Mouse (Mus musculus) spleen, embryonic (tissue): ENCODE measurements around the gene 2510009E07Rik.
"Not testable (repeated sequence)": the region's sequence is repeated elsewhere in the genome, so short reads cannot be mapped to it uniquely, and the experiment has no call there.

ENCODE experiments used
- CTCF ChIA-PET: fragments of 350-600 bp; sonication (Branson Sonifier 250); formaldehyde crosslinking; loops from one replicate; lab custom pipeline; 2022; lab: Charles Lee

2510009E07Rik gene

DNA sequence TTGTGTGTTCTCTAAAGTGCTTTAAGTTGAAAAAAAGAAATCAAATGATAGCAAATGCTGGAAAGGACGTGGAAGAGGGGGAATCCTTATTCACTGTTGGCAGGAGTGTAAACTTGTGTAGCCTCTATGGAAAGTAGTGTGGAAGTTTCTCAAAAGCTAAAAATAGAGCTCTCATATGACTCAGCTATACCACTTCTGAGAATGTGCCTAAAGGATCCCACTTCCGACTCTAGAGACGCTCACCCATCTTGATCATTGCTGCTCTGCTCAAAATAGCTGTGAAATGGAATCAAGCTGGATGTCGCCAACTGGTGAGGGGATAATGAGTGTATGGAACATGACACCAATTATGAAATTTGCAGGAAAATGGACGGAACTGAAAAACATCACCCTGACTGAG is 7.1 kb downstream of the 2510009E07Rik start:
- CTCF ChIA-PET = no interaction called here

DNA sequence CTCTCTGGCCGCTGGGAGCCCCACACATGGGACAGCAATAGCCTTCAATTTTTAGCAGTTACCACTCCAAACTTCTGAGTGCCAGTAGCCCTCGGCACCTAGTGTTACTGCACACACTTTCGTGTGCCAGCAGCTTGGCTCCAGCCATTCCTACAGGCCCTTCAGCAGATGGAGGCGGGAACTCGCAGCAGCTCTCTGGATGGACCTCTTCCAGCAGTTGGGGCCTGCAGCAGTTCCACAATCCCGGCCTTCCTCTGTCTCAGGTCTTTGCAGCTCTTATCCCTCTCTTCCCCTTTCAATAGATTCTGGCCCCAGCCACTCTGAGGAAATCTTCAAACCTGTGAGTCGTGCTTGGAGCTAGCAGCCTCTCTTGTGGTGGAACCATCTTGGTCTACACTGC is 17.7 kb downstream of the 2510009E07Rik start:
- CTCF ChIA-PET = no interaction called here

DNA sequence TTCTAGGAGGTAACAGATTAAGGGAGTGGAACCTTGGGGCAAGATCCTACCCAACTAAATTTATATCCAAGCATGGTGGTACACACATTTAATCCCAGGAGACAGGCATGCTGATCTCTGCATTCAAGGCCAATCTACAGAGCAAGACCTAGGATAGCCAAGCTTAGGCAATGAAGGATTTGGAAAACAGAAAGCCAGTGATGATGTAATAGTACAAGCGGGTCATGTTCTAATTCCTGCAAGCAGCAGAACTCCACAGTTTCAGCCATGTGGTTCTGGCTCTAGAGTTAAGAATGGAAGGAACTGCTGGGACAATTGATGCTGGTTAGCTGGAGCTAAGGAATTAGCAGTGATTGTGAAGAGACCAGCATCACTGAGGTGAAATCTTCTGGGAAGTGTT is 20.8 kb downstream of the 2510009E07Rik start:
- CTCF ChIA-PET = not testable (repeated sequence)

DNA sequence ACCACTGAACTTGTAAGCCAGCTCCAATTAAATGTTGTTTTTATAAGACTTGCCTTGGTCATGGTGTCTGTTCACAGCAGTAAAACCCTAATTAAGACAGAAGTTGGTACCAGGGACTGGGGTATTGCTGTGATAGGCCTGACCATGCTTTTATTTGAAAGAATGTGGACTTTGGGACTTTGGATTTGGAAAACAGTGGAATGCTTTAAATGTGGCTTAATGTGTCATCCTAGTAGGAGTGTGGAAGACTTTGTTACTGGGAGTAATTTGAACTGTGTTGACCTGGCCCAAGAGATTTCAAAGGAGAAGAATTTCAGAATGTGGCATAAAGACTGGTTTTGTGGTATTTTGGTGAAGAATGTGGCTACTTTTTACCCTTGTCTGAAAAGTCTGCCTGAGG is 21.4 kb downstream of the 2510009E07Rik start:
- CTCF ChIA-PET = not testable (repeated sequence)

DNA sequence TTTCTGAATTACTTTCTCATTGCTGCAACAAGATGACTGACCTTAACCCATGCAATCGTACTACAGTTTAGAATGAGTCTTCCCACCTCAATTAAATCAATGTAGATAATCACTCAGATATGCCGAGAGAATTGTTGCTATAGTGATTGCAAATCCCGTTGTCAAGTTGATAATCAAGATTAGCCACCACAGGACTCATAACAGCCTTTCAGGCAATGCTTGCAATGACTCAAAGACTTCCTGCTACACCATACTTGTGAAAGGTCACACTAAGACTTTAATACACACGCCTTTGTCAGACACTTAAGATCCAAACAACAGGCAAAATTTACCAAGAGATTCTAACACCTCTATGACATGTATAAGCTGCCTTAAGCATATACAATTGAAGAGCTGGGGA is 22.6 kb downstream of the 2510009E07Rik start:
- CTCF ChIA-PET = no interaction called here

DNA sequence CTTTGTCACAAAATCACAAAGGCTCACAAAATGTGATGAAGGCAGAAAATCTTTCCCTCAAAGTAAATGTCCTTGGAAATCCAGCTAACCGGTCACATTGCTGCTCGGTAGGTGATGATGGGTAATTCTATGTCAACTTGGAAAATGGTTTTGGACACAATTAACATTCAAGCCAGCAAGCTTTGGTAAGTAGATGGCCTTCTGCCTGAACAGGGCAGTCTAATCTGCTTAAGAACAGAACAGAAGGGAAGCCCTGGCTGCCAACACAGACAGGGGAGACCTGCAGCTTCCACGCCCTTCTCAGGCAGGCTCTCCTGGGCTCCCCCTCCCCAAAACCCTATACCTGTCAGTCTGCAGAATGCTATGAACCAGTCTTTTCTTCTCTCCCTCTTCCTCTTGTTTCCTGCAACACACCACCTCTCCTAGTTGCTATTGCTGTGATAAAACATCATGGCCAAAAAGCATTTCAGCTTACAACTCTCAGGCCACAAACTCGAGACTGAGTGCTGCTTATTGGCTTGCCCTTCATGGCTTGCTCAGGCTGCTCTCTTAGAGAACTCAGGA is 29.0 kb downstream of the 2510009E07Rik start:
- CTCF ChIA-PET = no interaction called here

DNA sequence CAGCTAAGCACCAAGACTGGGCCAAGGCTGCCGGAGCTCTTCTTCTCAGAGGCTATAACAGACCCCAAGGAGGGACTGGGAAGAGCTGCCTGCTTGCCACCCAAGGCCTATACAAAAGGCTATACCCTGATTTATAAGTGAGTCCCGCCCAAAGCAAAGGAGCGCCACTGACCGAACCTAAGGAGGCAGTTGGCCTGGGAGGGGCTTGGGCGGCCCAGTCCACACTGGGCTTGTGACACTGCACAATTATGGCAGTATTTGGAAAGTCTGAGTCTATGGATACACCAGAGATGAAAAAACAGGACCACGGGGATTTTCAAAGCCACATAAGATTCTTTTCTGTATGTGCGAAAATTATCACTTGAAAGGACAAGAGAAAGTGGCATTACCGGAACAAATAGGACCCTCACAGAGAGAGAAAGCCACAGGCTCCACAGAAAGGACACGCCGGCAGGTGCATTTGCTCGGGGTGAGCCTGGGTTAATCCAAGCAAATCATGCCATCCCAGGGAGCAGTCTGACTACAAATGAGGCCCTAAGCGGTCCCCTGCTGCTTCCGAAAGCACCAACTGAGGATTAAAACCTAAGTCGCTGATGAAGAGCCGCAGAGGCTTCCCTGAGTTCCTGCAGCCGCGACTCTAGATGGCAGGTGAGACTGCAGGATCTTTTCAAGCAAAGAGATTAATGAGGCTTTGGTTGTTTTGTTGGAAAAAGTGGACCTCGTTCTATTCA is 29.7 kb downstream of the 2510009E07Rik start:
- CTCF ChIA-PET = no interaction called here

DNA sequence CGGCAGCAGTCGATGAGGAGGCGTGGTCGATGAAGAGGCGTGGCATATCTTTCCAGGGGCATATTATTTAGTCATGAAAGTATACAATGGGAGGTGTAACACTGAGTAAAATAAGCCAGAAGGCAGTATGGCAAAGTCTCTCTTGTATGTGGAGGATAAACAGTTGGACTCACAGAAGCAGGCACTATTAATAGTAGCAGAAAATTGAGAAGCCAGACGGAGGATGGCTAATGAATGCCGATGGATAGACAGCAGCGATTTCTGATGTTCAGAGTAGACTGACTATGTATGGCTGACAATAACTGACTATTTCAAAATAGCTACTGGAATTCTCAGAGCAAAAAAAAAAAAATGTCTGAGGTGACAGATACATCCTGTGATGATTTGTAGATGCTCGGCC is 38.5 kb downstream of the 2510009E07Rik start:
- CTCF ChIA-PET = interaction anchor here (0.6 kb wide), 1 partner anchor 42 kb away, joined by 3 read pairs; no protein-coding TSS in a partner anchor

DNA sequence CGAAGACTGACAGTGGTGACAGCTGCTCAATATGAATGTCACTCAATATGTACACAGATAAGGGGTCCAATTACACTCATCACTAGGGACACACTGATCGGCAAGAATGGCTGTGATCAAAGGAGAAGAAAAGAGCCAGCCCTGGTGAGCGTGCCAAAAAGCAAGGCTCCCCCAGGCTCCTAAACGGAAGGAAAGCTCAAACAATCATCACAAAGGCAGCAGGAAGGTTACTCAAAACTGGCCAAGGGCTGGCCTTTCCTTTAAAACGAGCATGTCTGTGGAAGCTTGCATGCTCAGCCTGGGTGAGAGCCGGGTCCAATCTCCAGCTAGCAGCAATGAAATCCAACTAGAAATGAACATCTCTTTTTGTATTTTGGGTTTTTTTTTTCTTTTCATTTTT is 39.2 kb downstream of the 2510009E07Rik start:
- CTCF ChIA-PET = interaction anchor here (0.6 kb wide), 1 partner anchor 43 kb away, joined by 3 read pairs; no protein-coding TSS in a partner anchor

DNA sequence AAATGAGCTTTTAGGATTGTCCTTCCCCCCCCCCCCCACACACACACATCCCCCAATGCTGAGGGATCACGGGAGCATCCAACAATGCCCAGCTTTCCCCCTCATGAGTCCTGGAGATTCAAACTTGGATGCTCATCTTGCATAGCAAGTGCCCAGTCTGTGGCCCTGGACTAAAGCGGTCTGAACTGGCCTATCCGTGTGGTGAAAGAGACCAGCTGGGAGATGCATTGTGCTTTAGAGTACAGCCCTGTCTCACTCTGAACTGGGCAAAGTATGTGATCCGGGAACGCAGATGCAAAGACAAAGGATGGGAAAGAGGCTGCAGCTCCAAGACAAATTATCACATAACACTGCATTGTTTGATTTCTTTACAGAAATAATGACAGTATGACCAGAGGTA is 40.1 kb downstream of the 2510009E07Rik start:
- CTCF ChIA-PET = no interaction called here

DNA sequence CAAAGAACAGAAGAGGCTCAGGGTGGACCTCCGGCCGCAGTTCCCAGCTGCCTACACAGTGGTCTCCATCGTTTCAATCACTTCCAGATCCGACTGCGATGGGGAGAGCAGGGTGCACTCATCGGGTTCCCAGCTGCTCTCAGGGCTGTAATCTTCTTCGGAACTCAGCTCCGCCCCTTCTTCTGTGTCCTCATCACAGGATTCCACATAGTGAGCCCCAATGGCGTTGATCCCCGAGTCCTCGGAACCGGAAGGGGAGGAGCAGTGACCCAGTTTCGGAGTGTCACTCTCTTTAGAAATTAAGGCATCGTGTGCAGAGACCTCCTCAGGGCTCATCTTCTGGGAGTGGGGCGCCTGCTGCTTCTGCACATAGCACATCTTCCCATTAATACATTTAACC is 41.3 kb downstream of the 2510009E07Rik start:
- CTCF ChIA-PET = no interaction called here

DNA sequence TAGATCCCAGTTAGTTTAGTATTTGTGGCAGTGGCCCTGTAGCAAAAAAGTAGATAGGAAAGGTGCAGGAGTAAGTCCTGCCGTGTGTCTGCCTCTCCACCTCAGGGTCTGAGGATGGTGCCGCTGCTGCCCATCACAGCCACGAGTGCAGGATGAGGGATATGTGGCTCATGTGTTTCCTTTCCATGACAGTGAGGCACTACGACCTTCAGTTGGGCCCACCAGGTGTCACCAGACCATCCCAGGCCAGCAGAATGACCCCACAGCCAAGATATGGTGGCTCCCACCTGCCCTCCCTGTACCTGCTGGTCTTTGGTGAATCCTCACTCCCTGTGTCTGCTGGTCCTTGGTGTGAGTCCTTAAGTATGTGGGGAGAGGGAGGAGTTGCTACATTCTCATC is 43.3 kb downstream of the 2510009E07Rik start:
- CTCF ChIA-PET = no interaction called here

DNA sequence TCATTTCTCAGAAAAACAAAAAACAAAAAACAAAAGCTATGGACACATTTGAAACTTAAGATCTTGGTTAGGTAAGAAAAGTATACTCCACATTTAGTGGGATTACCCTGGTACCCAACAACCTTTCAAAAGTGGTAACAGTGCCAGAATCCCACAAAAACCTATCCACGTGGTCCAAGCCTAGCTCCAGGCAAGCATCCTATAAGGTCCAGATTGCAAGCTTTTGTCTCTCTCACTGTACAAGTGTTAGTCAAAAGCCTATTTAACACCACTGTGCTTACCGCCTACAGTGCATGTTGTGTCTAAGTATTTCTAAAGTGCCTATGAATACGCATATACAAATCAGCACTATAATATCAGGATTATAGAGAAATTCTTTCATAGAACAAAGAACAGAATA is 44.2 kb downstream of the 2510009E07Rik start:
- CTCF ChIA-PET = interaction anchor here (0.6 to 0.7 kb wide), 2 partner anchors 16 to 164 kb away, joined by 3 to 5 read pairs; no protein-coding TSS in a partner anchor

DNA sequence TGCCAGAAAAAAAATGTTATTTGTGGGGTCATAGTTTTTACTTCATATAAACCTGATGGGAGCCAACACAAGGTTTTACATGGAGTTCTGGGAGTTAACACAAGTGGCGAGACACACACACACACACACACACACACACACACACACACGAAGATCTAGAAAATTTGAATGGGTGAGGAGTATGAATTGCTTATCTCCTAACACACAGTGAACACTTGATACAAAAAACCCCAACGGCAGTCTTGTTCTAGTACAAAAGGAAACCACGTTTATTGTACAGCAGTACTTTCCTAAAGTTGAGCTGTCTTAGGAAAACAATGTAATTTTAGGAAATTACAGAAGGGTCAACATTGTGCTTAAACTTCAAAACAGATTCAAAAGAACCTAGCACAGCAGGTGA is 45.7 kb downstream of the 2510009E07Rik start:
- CTCF ChIA-PET = no interaction called here

DNA sequence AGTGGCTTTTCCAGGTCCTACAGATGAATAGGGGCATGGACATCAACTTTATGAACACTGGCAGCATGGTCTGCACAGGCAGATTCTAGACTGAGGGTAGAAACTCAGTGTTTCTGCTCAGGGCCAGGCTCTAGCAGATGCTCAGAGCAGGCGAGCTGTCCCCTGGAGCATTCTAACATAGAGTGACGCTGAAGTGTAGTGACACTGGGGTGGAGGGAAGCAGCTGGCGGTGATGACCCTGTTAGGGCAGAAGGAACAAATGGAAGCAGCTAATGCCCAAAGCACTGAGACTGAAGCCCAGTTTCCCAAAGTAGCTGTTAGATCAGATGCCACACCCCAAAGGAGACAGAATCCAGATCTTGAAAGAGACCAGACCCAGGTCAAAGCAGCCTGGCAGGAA is 48.0 kb downstream of the 2510009E07Rik start:
- CTCF ChIA-PET = no interaction called here

DNA sequence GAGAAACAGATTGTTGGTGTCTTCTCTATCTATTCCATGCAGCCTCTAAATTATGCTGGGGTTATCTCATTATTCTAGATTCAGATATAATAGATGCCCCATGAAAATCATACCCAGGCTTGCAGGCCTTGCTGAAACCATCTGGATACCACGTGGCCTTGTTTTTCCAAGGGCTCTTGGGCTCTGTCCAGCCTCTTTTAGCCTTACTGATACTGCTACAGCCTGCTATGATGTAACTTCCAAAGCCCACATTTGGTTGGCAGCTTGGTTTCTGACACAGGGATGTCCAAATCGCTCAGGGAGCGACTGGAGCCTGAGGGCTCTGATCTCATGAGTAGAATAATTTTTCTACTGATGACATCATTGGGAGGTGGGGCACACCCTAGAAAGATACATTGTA is 48.5 kb downstream of the 2510009E07Rik start:
- CTCF ChIA-PET = no interaction called here

DNA sequence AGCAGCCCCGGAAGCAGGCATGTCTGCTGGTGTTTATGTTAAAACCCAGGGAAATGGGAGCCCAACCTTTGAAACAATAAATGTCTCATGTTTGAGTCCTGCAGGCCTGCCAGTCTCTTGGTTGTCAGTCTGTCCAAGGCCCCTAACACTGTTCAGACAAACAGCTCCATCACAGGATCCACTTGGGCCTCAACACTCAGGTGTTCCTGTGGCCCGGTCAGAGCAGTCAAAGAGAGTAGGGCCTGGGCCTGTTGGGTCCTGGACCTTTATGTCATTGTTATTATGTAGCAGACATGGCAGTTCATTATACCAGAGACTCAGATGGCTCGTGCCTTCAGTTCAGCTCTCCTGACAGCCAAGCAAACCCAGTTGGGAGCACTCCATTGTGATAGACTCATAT is 49.9 kb downstream of the 2510009E07Rik start:
- CTCF ChIA-PET = no interaction called here

DNA sequence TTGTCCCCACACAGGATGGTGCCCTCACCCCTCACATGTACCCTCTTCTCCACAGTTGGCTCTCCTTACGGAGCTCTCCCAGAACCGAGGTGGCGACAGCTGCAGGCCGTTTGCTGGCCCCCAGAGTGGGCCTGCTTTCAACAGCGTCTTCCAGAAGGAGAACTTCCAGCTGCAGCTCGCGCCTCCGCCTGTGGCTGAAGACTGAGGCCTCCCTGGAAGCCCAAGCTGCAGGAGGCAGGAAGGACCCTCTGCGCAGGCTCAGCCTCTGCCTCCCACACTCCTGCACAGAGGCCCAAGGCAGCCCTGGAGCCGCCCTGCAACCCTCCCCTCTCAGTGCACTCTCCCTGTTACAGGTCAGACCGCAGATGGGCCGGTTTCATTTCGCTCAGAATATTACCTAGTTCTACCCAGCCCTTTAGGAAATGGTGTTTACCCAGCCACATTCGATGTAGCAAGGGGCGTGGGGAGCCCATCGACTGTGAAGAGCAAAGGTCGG is 50.4 kb downstream of the 2510009E07Rik start:
- CTCF ChIA-PET = no interaction called here

DNA sequence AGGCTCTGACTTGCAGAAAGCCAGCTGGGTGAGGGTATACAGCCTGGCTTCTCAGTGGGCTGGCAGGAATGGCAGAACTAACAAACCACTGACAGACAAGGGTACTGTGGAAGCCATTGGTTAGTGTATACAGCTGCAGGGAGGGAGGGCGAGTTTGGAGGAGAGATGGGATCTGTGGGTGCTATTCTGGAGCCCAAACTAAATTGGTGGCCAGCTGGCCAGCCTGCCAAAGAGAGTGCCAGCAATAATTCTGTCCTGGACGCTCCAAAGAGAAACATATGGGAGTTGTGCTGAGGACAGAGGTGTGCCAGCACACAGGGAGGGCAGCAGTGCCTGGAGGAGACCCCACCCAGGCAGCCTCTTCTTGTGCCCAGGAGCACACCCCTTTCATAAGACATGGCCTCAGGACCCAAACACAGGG is 50.8 kb downstream of the 2510009E07Rik start:
- CTCF ChIA-PET = no interaction called here

DNA sequence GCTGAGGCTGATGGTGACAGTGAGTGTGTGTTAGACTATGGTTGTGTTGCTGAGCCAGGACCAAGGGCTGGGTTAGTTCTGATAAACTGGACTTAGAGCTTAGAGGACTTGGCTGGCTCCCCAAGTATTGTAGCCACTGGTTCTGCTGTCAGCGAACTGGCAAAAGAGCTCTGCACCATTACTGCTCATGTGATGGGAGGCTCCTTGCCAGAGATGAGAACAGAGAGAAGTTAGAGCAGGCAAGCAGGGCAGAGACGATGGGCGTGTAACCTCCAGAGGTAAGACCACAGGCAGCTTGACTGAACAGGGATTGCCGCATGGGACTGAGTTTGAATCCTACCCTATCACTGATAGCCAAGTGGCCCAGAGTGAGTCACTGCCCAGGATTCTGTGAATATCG is 51.6 kb downstream of the 2510009E07Rik start:
- CTCF ChIA-PET = no interaction called here

DNA sequence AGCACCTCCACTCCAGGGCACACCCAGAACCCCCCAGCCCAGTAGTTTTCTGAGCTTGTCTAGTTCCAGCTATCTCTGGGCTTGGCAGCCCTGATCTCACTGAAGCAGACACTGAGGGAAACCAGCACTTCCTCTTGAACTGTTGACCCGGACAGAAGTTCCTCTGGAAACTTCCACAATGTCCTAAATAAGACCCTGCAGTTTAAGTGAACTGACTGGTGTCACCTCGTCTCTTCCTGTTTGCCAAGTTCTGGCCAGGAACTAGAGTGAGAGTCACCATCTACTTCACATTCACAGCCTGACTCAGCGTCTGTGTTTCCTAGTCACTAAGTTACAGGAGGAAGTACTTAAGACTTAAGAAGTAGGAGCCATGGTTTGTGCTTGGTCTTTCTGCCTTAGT is 52.5 kb downstream of the 2510009E07Rik start:
- CTCF ChIA-PET = no interaction called here

DNA sequence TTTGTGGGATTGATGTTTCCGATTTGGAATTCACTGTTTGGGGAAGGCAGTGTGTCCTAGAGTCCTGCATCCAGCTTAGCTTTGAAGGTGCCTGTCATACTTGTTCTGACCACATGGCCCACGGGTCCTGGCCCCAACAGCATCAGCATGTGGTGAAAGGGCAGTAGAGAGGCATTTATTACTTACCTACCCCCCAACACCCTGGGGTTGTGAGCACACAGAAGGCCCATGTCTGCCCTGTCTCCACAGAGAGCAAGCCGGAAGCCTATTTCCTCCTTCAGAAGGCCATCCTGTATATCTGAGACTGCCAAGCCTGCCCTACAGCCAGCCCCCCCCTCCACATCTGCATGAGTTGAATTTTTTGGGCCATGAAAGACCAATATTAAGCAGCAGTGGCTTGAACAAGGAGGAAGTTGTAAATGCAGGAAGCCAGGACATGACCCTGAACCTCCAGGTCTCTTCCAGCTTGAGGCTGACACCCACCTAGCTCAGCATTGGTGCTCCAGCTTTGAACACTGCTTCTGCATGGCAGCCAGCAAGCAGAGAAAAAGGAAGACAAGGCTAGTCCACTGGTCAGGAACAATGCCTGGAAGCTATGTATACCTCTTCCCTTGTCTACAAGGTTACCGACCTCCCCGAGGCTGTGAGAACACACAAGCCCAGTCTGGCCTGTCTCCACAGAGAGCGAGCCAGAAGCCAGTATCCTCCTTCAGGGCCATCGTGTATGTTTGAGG is 53.5 kb downstream of the 2510009E07Rik start:
- CTCF ChIA-PET = no interaction called here
